Mouse (Mus musculus) spleen, adult 12 weeks (tissue): ENCODE measurements around the gene Gm9048.
A peak's percentile ranks its signal among the peaks of the same experiment; 100 is the strongest.
"Not testable (repeated sequence)": the region's sequence is repeated elsewhere in the genome, so short reads cannot be mapped to it uniquely, and the experiment has no call there.

Experiments
- DNase-seq: peaks from one replicate; pipeline ENCODE4 v3.0.0; 2022; ENCODE audit warnings: low spot score

Gm9048 gene

GRCm38 (mm10) chr10:118348579-118348978 is at the start of gene Gm9048:
TSS of gene Gm9048 (minus strand) at chr10:118348679.
- DNase-seq: not testable (repeated sequence)

- DNase-seq: peak; percentile 46
Measured at GRCm38 (mm10) chr10:118370443-118370842, 22.0 kb upstream of the Gm9048 start.

- DNase-seq: no peak
Measured at GRCm38 (mm10) chr10:118369518-118369917, 21.0 kb upstream of the Gm9048 start.

GRCm38 (mm10) chr10:118354005-118354404 is 5.5 kb upstream of the Gm9048 start, which contains the start of gene Gm9049:
TSS of gene Gm9049 (minus strand) at chr10:118354105.
- not testable (repeated sequence) for DNase-seq

GRCm38 (mm10) chr10:118343155-118343554 is 5.3 kb downstream of the Gm9048 start, which contains the start of gene Gm9046:
TSS of gene Gm9046 (minus strand) at chr10:118343255.
- not testable (repeated sequence) for DNase-seq

GRCm38 (mm10) chr10:118337731-118338130 is 10.7 kb downstream of the Gm9048 start, which contains the start of gene Gm9045:
TSS of gene Gm9045 (minus strand) at chr10:118337831.
- DNase-seq: not testable (repeated sequence)

- not testable (repeated sequence) for DNase-seq
Measured at GRCm38 (mm10) chr10:118332308-118332707, 16.2 kb downstream of the Gm9048 start, which contains the start of gene Gm9044. TSS of gene Gm9044 (minus strand) at chr10:118332408.

- DNase-seq: not testable (repeated sequence)
Measured at GRCm38 (mm10) chr10:118326869-118327268, 21.6 kb downstream of the Gm9048 start, which contains the start of gene Gm9040. TSS of gene Gm9040 (minus strand) at chr10:118326969.

- no peak for DNase-seq
Measured at GRCm38 (mm10) chr10:118319024-118319423, 29.5 kb downstream of the Gm9048 start.

- DNase-seq: not testable (repeated sequence)
Measured at GRCm38 (mm10) chr10:118302133-118302532, 46.3 kb downstream of the Gm9048 start.
